Mouse (Mus musculus) hindbrain, embryonic 12.5 days (tissue): Measurements from ENCODE around the gene Cask. TPM values are rescaled to one million over a fixed set of nuclear protein-coding genes. Genes with fewer than 3 reads are reported as not detected.

Experiments
- ATAC-seq: fragments of 200-750 bp; cut with Nextera tagmentation; 2 replicates; pipeline ENCODE4 v1.8.0; 2017; ENCODE audit warnings: moderate TSS enrichment; ENCODE audit not compliant: low FRiP score
- H3K27ac ChIP-seq: fragments of 300-500 bp; sonication (generic); 2 replicates; pipeline ENCODE4 v1.5.1; 2016; ENCODE audit warnings: mild to moderate bottlenecking
- H3K27me3 ChIP-seq: fragments of 300-500 bp; sonication (generic); 2 replicates; pipeline ENCODE4 v1.6.1; 2016; ENCODE audit warnings: mild to moderate bottlenecking
- H3K36me3 ChIP-seq: fragments of 300-500 bp; sonication (generic); 2 replicates; pipeline ENCODE4 v1.6.1; 2016; ENCODE audit warnings: mild to moderate bottlenecking
- H3K4me1 ChIP-seq: fragments of 300-500 bp; sonication (generic); 2 replicates; pipeline ENCODE4 v1.6.1; 2016
- H3K4me2 ChIP-seq: fragments of 300-500 bp; sonication (generic); replicated peaks from 2 replicates; pipeline ENCODE4 v1.6.1; 2016; ENCODE audit warnings: mild to moderate bottlenecking
- H3K4me3 ChIP-seq: fragments of 300-500 bp; sonication (generic); 2 replicates; pipeline ENCODE4 v1.5.1; 2016; ENCODE audit warnings: mild to moderate bottlenecking
- H3K9ac ChIP-seq: fragments of 300-500 bp; sonication (generic); 2 replicates; pipeline ENCODE4 v1.6.1; 2016; ENCODE audit warnings: mild to moderate bottlenecking, moderate library complexity
- H3K9me3 ChIP-seq: fragments of 300-500 bp; sonication (generic); replicated peaks from 2 replicates; pipeline ENCODE4 v1.6.1; 2016; ENCODE audit warnings: mild to moderate bottlenecking
- WGBS: fragments of 180-500 bp; shearing (Covaris S2); methylation state at CpG from one replicate; pipeline ENCODE4 v1.1.7; 2016; 5-methylcytosine and 5-hydroxymethylcytosine counted together
- polyA plus RNA-seq: library from polyadenylated mRNA; unstranded; fragments of >200 nt; fragmentation: Nextera tagmentation; extraction: Ambion mirVana; gene quantifications from 2 replicates; pipeline ENCODE4 v1.2.1, GENCODE M21; 2016

Gene Cask
- polyA plus RNA-seq, 1 experiment from 2014 or later, result 25.9 TPM

- Histone ChIP-seq H3K9me3 (no peaks in the 10 kb centered on the region), H3K4me2 (no peak overlapping the region), H3K4me1 (no peaks in the 10 kb centered on the region), H3K9ac (no peak overlapping the region), H3K4me3 (no peak overlapping the region), H3K27me3 (peaks cover 5% of the 10 kb centered on the region; the same call in 1 of the 2 replicates), H3K36me3 (no peaks in the 10 kb centered on the region), H3K27ac (no peak overlapping the region)
- whole genome bisulfite sequencing, result 86% methylated on average over 8 of the region's 8 CpGs
- ATAC-seq, result no peak
These were observed 356.1 kb downstream of the Cask start for GRCm38 (mm10) chrX:13494892-13495703.

- Histone ChIP-seq H3K4me1 (no peaks in the 10 kb centered on the region), H3K9ac (no peak overlapping the region), H3K9me3 (no peaks in the 10 kb centered on the region), H3K27me3 (peaks cover 5% of the 10 kb centered on the region; the same call in 1 of the 2 replicates), H3K4me2 (no peak overlapping the region), H3K36me3 (no peaks in the 10 kb centered on the region), H3K27ac (no peak overlapping the region), H3K4me3 (no peak overlapping the region)
- no peak for ATAC-seq
These were observed 358.2 kb downstream of the Cask start for GRCm38 (mm10) chrX:13492922-13493321.

GRCm38 (mm10) chrX:13490941-13491340 is 360.2 kb downstream of the Cask start:
- Histone ChIP-seq H3K9me3 (peaks cover 8% of the 10 kb centered on the region; the same call in 1 of the 2 replicates), H3K9ac (no peak overlapping the region), H3K4me2 (no peak overlapping the region), H3K27me3 (peaks cover 17% of the 10 kb centered on the region), H3K27ac (no peak overlapping the region), H3K4me3 (no peak overlapping the region), H3K4me1 (no peaks in the 10 kb centered on the region), H3K36me3 (no peaks in the 10 kb centered on the region)
- 76% methylated on average over 3 of the region's 3 CpGs for WGBS
- no peak for ATAC-seq

- WGBS, result 94% methylated on average over 1 of the region's 1 CpGs
- peaks cover 22% of the 10 kb centered on the region for H3K27me3 ChIP-seq
- H3K27ac ChIP-seq, result no peak overlapping the region
- no peak overlapping the region for H3K4me2 ChIP-seq
- no peak for ATAC-seq
- H3K9me3 ChIP-seq, result peaks cover 10% of the 10 kb centered on the region; the same call in 1 of the 2 replicates
- no peak overlapping the region for H3K4me3 ChIP-seq
- H3K4me1 ChIP-seq, result no peaks in the 10 kb centered on the region
- no peaks in the 10 kb centered on the region for H3K36me3 ChIP-seq
- H3K9ac ChIP-seq, result no peak overlapping the region
These were observed 361.4 kb downstream of the Cask start for GRCm38 (mm10) chrX:13489761-13490160.

GRCm38 (mm10) chrX:13489001-13489400 is 362.2 kb downstream of the Cask start:
- H3K4me3 ChIP-seq, result no peak overlapping the region

GRCm38 (mm10) chrX:13484447-13484846 is 366.7 kb downstream of the Cask start:
- Histone ChIP-seq H3K4me3 (no peak overlapping the region), H3K27me3 (peaks cover 22% of the 10 kb centered on the region), H3K4me2 (no peak overlapping the region), H3K9me3 (peaks cover 10% of the 10 kb centered on the region; the same call in 1 of the 2 replicates), H3K9ac (no peak overlapping the region), H3K4me1 (no peaks in the 10 kb centered on the region), H3K27ac (no peak overlapping the region), H3K36me3 (no peaks in the 10 kb centered on the region)
- ATAC-seq, result no peak

More at GRCm38 (mm10) chrX:13489001-13489400, 362.2 kb downstream of the Cask start:
- Histone ChIP-seq H3K36me3 (no peaks in the 10 kb centered on the region), H3K4me1 (no peaks in the 10 kb centered on the region), H3K9me3 (peaks cover 10% of the 10 kb centered on the region; the same call in 1 of the 2 replicates), H3K4me2 (no peak overlapping the region), H3K27me3 (peaks cover 22% of the 10 kb centered on the region), H3K9ac (no peak overlapping the region), H3K27ac (no peak overlapping the region)
- 78% methylated on average over 3 of the region's 3 CpGs for WGBS
- ATAC-seq, result no peak

GRCm38 (mm10) chrX:13482576-13482975 is 368.6 kb downstream of the Cask start:
- no peak for ATAC-seq
- WGBS, result 81% methylated on average over 1 of the region's 1 CpGs

GRCm38 (mm10) chrX:13479570-13479969 is 371.6 kb downstream of the Cask start:
- H3K4me3 ChIP-seq, result no peak overlapping the region
- no peaks in the 10 kb centered on the region for H3K9me3 ChIP-seq
- ATAC-seq, result no peak
- no peak overlapping the region for H3K9ac ChIP-seq
- no peaks in the 10 kb centered on the region for H3K36me3 ChIP-seq
- 0 out of 2 replicates have a peak, but pooled peaks cover 13% of the 10 kb centered on the region for H3K27me3 ChIP-seq
- H3K4me2 ChIP-seq, result no peak overlapping the region
- no peak overlapping the region for H3K27ac ChIP-seq
- no peaks in the 10 kb centered on the region for H3K4me1 ChIP-seq

More at GRCm38 (mm10) chrX:13482576-13482975, 368.6 kb downstream of the Cask start:
- Histone ChIP-seq H3K4me2 (no peak overlapping the region), H3K27me3 (peaks cover 29% of the 10 kb centered on the region), H3K4me1 (no peaks in the 10 kb centered on the region), H3K9me3 (peaks cover 10% of the 10 kb centered on the region; the same call in 1 of the 2 replicates), H3K36me3 (no peaks in the 10 kb centered on the region), H3K27ac (no peak overlapping the region), H3K9ac (no peak overlapping the region), H3K4me3 (no peak overlapping the region)

- H3K4me2 ChIP-seq, result no peak overlapping the region
- H3K27me3 ChIP-seq, result 0 out of 2 replicates have a peak, but pooled peaks cover 13% of the 10 kb centered on the region
- ATAC-seq, result no peak
- H3K4me3 ChIP-seq, result no peak overlapping the region
- H3K9me3 ChIP-seq, result no peaks in the 10 kb centered on the region
- H3K36me3 ChIP-seq, result no peaks in the 10 kb centered on the region
- no peak overlapping the region for H3K9ac ChIP-seq
- no peak overlapping the region for H3K27ac ChIP-seq
- 69% methylated on average over 5 of the region's 5 CpGs for whole genome bisulfite sequencing
- no peaks in the 10 kb centered on the region for H3K4me1 ChIP-seq
These were observed 372.9 kb downstream of the Cask start for GRCm38 (mm10) chrX:13478298-13478697.

- H3K36me3 ChIP-seq, result no peaks in the 10 kb centered on the region
- H3K4me1 ChIP-seq, result no peaks in the 10 kb centered on the region
- H3K4me2 ChIP-seq, result no peak overlapping the region
- WGBS, result 69% methylated on average over 2 of the region's 2 CpGs
- no peak overlapping the region for H3K27ac ChIP-seq
- H3K9me3 ChIP-seq, result no peaks in the 10 kb centered on the region
- H3K9ac ChIP-seq, result no peak overlapping the region
- no peak overlapping the region for H3K4me3 ChIP-seq
- no peak for ATAC-seq
- H3K27me3 ChIP-seq, result 0 out of 2 replicates have a peak, but pooled peaks cover 10% of the 10 kb centered on the region
These were observed 373.6 kb downstream of the Cask start for GRCm38 (mm10) chrX:13477596-13477995.

GRCm38 (mm10) chrX:13475382-13475781 is 375.8 kb downstream of the Cask start:
- no peak overlapping the region for H3K4me2 ChIP-seq
- H3K4me3 ChIP-seq, result no peak overlapping the region
- no peak overlapping the region for H3K9ac ChIP-seq
- H3K4me1 ChIP-seq, result no peaks in the 10 kb centered on the region
- no peaks in the 10 kb centered on the region for H3K36me3 ChIP-seq
- no peak overlapping the region for H3K27ac ChIP-seq
- WGBS, result 79% methylated on average over 1 of the region's 1 CpGs
- H3K9me3 ChIP-seq, result no peaks in the 10 kb centered on the region
- ATAC-seq, result no peak
- 0 out of 2 replicates have a peak, but pooled peaks cover 10% of the 10 kb centered on the region for H3K27me3 ChIP-seq

GRCm38 (mm10) chrX:13472751-13473225 is 378.4 kb downstream of the Cask start:
- Histone ChIP-seq H3K9ac (no peak overlapping the region), H3K4me3 (no peak overlapping the region), H3K27ac (no peak overlapping the region), H3K9me3 (no peaks in the 10 kb centered on the region), H3K4me2 (no peak overlapping the region), H3K4me1 (no peaks in the 10 kb centered on the region), H3K36me3 (no peaks in the 10 kb centered on the region), H3K27me3 (peaks cover 7% of the 10 kb centered on the region; the same call in 1 of the 2 replicates)
- WGBS, result 69% methylated on average over 4 of the region's 4 CpGs
- no peak for ATAC-seq

GRCm38 (mm10) chrX:13471925-13472324 is 379.2 kb downstream of the Cask start:
- Histone ChIP-seq H3K27ac (no peak overlapping the region), H3K9me3 (no peaks in the 10 kb centered on the region), H3K9ac (no peak overlapping the region), H3K4me2 (no peak overlapping the region), H3K4me1 (no peaks in the 10 kb centered on the region), H3K27me3 (peaks cover 13% of the 10 kb centered on the region), H3K36me3 (no peaks in the 10 kb centered on the region), H3K4me3 (no peak overlapping the region)
- WGBS, result 71% methylated on average over 3 of the region's 3 CpGs
- ATAC-seq, result no peak
